Mouse (Mus musculus) heart, adult 2 months (tissue): ENCODE data around the gene Chrdl1. TPM values are rescaled to one million over a fixed set of nuclear protein-coding genes. Genes with fewer than 3 reads are reported as not detected.

Experiments used
- DNase-seq, 2 experiments: peaks; one replicate each; pipeline ENCODE4 v3.0.0; 2021
- H3K27ac ChIP-seq: fragments of 200-600 bp; 2 replicates; pipeline ENCODE4 v1.8.1; 2022
- H3K27me3 ChIP-seq: fragments of 200-500 bp; 2 replicates; pipeline ENCODE4 v1.6.1; 2012; ENCODE audit warnings: mild to moderate bottlenecking, low read length, inconsistent platforms, mixed read lengths; ENCODE audit not compliant: control insufficient read depth, insufficient read depth
- H3K36me3 ChIP-seq: fragments of 200-500 bp; 2 replicates; pipeline ENCODE4 v1.6.1; 2012; ENCODE audit warnings: low read length, inconsistent platforms; ENCODE audit not compliant: control insufficient read depth, insufficient read depth
- H3K4me1 ChIP-seq: fragments of 200-500 bp; 2 replicates; pipeline ENCODE4 v1.6.1; 2011; ENCODE audit warnings: low read length; ENCODE audit not compliant: control insufficient read depth, insufficient read depth
- H3K4me3 ChIP-seq: fragments of 200-600 bp; 2 replicates; pipeline ENCODE4 v1.8.1; 2022
- H3K79me2 ChIP-seq: fragments of 200-500 bp; replicated peaks from 2 replicates; pipeline ENCODE4 v1.6.1; 2012; ENCODE audit warnings: mild to moderate bottlenecking, inconsistent platforms, low read length, moderate library complexity, mixed read lengths; ENCODE audit not compliant: control insufficient read depth, insufficient read depth
- H3K9ac ChIP-seq: fragments of 200-500 bp; 2 replicates; pipeline ENCODE4 v1.6.1; 2012; ENCODE audit warnings: low read depth, mild to moderate bottlenecking, control low read depth, inconsistent platforms, low read length, mixed read lengths
- CTCF ChIP-seq: fragments of 200-600 bp; IDR thresholded peaks from 2 replicates; pipeline ENCODE4 v1.8.1; 2022; ENCODE audit warnings: antibody characterized with exemption, mild to moderate bottlenecking, moderate library complexity
- EP300 ChIP-seq: fragments of 200-500 bp; IDR thresholded peaks from 2 replicates; pipeline ENCODE4 v1.6.1; 2011; ENCODE audit warnings: low read depth, low read length, control low read depth; ENCODE audit not compliant: insufficient read depth
- POLR2A ChIP-seq: fragments of 200-500 bp; IDR thresholded peaks from 2 replicates; pipeline ENCODE4 v1.6.1; 2011; ENCODE audit warnings: mild to moderate bottlenecking, low read depth, low read length, control low read depth; ENCODE audit not compliant: insufficient read depth
- WGBS: fragments of 180-500 bp; shearing (Covaris S2); methylation state at CpG from one replicate; pipeline ENCODE4 v1.1.7; 2018; 5-methylcytosine and 5-hydroxymethylcytosine counted together
- intact Hi-C: fragments of 180-260 bp; cut with DNase I; formaldehyde crosslinking; loops from one replicate; pipeline ENCODE4 v1.15.1; 2025
- long read RNA-seq: library from polyadenylated mRNA; stranded (forward); transcript quantifications from one replicate; pipeline ENCODE4 v2.0.0, GENCODE M21; 2021
- polyA plus RNA-seq: library from polyadenylated mRNA; depleted of rRNA; stranded (reverse); fragments of >200 nt; gene quantifications from 2 replicates; pipeline ENCODE4 v1.2.3, GENCODE M21; 2012; rRNA removed
- total RNA-seq, 2 experiments: library from RNA; stranded (reverse); gene quantifications; 2 replicates each; pipeline ENCODE4 v1.2.3; 2021

Chrdl1 gene
- 1 to 10 TPM; 1.6 to 2.0 TPM for total RNA-seq
- polyA plus RNA-seq: 1.7 and 2.2 TPM in 2 replicates
- long read RNA-seq: 0 reads

- no peaks in the 10 kb centered on the region for H3K36me3 ChIP-seq
- no peak within 1 kb of the TSS for H3K27ac ChIP-seq
- TF ChIP-seq EP300 (no peak), CTCF (no peak), POLR2A (no peak)
- H3K27me3 ChIP-seq: no peaks in the 10 kb centered on the region
- H3K79me2 ChIP-seq: no peaks in the 10 kb centered on the region
- no peak within 1 kb of the TSS for H3K4me3 ChIP-seq
- no peak within 1 kb of the TSS for H3K9ac ChIP-seq
- peak; percentile 4 to 18 for DNase-seq
- intact Hi-C loops: no loop called here
- WGBS: 23% methylated on average over 37 of the region's 37 CpGs
- H3K4me1 ChIP-seq: no peaks in the 10 kb centered on the region
These were observed at the start of gene Chrdl1 for GRCm38 (mm10) chrX:143393791-143394369. Chrdl1 (minus strand) TSS chrX:143394262.

DNA sequence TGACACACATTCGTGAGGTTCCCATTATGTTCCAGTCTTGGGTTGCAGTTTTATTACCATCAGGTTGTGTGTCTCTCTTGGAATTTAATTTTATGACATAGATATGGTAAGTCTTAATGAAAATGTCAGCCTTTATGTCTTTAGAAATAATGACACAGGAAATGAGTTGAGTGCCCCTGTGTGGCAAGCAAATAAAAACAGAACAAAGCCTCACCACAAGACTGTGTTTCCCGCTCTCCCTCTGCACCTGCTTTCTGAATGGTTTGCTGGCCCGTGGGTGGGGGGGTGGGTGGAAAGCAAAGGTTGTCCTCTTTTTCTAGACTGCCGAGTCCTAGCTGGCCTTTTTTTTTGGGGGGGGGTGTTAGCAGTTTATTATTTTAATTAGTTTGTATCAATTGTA is 48.6 kb upstream of the Chrdl1 start:
- intact Hi-C loops: no loop called here
- Histone ChIP-seq H3K36me3 (no peaks in the 10 kb centered on the region), H3K79me2 (no peaks in the 10 kb centered on the region), H3K27ac (no peak overlapping the region), H3K4me3 (no peak overlapping the region), H3K9ac (no peak overlapping the region), H3K27me3 (no peaks in the 10 kb centered on the region), H3K4me1 (no peaks in the 10 kb centered on the region)
- WGBS: 49% methylated on average over 4 of the region's 4 CpGs
- DNase-seq: no peak
- TF ChIP-seq POLR2A (no peak), CTCF (no peak), EP300 (no peak)

DNA sequence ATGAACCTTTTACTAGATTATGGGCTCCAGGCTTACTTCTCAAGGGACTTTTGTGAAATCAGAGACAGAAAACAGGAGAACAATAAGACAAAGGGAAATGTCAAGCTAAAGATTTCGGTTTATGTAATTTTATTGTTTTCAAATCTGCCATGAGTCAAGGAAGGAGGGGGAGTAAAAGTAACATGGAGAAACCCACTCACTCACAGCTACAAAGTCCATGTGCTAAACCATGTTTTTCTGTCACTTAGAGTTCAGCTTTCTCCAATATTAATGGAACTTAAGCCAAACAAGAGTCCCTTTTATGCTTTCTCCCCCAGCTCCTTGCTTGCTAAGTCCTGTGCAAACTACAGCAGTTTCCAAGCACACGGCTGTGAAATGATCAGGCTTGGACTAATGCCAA is 10.5 kb upstream of the Chrdl1 start:
- intact Hi-C loops: no loop called here
- no peak overlapping the region for H3K27ac ChIP-seq
- no peaks in the 10 kb centered on the region for H3K79me2 ChIP-seq
- DNase-seq: no peak
- no peaks in the 10 kb centered on the region for H3K27me3 ChIP-seq
- H3K4me1 ChIP-seq: no peaks in the 10 kb centered on the region
- 47% methylated on average over 2 of the region's 2 CpGs for WGBS
- TF ChIP-seq EP300 (no peak), CTCF (no peak), POLR2A (no peak)
- H3K4me3 ChIP-seq: no peak overlapping the region
- no peak overlapping the region for H3K9ac ChIP-seq
- H3K36me3 ChIP-seq: no peaks in the 10 kb centered on the region

DNA sequence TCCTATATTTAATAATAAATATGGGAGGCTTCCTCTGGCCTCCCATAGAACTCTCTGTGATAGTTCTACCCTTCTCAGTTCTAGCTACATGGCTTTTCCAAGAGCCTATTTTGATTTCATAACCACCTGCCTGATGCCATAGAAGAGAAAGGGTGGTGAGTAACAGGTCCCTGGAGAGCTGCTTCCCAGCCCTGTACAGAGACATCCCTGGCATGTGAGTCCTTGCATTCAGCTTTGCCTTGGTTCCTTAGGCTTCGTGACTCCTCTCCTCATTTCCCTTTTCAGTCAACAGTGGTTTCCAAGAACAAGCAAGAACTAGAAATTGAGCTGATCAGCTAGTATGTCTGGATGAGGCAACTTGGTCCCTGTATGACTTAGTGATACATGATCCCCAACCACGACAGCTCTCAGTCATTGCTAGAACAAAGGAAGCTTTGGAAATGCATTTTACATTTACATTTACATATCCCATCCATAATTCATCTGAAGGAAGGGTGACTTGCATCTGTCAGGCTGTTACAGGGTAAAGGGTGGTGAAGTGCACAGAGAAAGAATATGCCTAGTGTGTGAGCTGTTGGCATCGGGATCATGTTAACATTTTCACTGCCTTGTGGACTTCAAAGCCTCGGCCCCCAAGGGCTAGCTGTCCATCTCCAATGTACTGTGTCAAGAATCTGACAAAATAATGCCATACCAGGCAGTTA is 27.7 kb downstream of the Chrdl1 start:
- H3K4me3 ChIP-seq: no peak overlapping the region
- no peaks in the 10 kb centered on the region for H3K36me3 ChIP-seq
- no peak for TF ChIP-seq EP300
- TF ChIP-seq CTCF: no peak
- no peak for TF ChIP-seq POLR2A
- H3K4me1 ChIP-seq: no peaks in the 10 kb centered on the region
- no peaks in the 10 kb centered on the region for H3K79me2 ChIP-seq
- no peaks in the 10 kb centered on the region for H3K27me3 ChIP-seq
- WGBS: 67% methylated on average over 4 of the region's 4 CpGs
- no peak overlapping the region for H3K9ac ChIP-seq
- intact Hi-C loops: no loop called here
- no peak for DNase-seq
- H3K27ac ChIP-seq: no peak overlapping the region

DNA sequence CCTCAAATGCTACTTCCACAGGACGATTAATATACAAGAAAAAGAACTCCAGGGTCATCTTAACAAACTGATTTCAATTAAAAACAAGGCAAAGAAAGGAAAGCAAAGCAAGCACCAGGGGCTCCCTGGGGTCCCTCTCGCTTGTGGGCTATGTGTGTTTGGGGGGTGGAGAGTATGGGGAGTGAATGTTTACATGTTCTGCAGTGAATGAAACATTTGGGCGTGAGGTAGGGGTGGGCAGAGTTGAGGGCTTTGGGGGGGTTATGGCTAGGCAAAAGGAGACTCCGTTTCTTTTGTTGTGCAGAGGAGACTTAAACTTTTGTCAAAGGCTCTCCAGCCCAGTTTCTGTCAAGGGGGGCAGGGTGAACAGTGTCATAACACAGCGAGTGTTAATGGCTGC is 46.8 kb downstream of the Chrdl1 start:
- 79% methylated on average over 5 of the region's 5 CpGs for WGBS
- Histone ChIP-seq H3K27ac (no peak overlapping the region), H3K9ac (no peak overlapping the region), H3K36me3 (no peaks in the 10 kb centered on the region), H3K4me1 (no peaks in the 10 kb centered on the region), H3K79me2 (no peaks in the 10 kb centered on the region), H3K4me3 (no peak overlapping the region), H3K27me3 (no peaks in the 10 kb centered on the region)
- TF ChIP-seq POLR2A: no peak
- no peak for TF ChIP-seq CTCF
- no peak for TF ChIP-seq EP300
- no peak for DNase-seq
- intact Hi-C loops: no loop called here

GRCm38 (mm10) chrX:143346739-143347138 is 47.3 kb downstream of the Chrdl1 start:
- H3K27me3 ChIP-seq: no peaks in the 10 kb centered on the region
- H3K4me1 ChIP-seq: no peaks in the 10 kb centered on the region
- intact Hi-C loops: no loop called here
- H3K9ac ChIP-seq: no peak overlapping the region
- H3K27ac ChIP-seq: no peak overlapping the region
- H3K79me2 ChIP-seq: no peaks in the 10 kb centered on the region
- WGBS: 65% methylated on average over 3 of the region's 3 CpGs
- no peak for DNase-seq
- no peaks in the 10 kb centered on the region for H3K36me3 ChIP-seq
- no peak overlapping the region for H3K4me3 ChIP-seq
- TF ChIP-seq EP300: no peak
- TF ChIP-seq POLR2A: no peak
